Mouse (Mus musculus) 3T3-L1 (cell line): ENCODE results near the gene Mbd5.

Source experiments
- DNase-seq: peaks from one replicate; pipeline ENCODE4 v3.0.0-alpha.2; 2015; ENCODE audit warnings: low read depth, low spot score

Gene Mbd5

DNA sequence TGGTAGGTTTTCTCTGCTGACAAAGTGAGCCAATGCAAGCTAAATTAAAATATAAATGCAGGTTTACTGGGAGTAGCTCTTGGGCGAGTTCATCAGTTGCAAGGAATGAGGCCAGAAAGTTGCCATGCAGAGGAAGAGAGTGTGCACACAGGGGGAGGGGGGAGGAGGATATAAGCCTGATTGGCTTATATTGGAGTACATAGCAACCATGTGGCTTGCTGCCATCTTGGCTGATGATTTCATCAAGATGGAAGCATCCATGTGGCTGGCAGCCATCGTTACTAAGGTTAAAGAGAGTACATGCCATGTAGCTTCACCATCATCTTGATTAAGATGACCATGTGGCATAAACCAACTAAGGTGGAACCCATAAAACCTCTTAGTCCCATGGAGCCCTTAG, 395.0 kb downstream of the Mbd5 start:
- peak; percentile 74 for DNase-seq

DNA sequence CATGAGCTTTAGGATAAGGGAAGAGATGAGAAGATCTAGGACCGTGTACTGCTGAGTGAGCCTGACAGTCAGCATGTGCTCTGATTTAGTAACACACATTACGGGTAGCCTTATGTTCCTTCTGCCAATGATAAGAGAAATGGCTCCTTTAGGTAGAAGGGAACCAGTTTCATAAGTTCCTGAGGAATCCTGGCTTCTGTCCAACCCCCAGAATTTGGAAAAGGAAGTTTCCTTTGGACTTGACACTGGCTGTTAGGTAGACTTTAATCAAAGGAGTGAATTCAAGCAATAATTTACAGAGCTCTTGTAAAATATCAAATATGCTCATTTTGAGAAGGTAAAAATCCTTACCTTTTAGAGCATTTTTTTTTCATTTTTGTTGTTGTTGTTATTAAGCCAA, 396.5 kb downstream of the Mbd5 start:
- no peak for DNase-seq

DNA sequence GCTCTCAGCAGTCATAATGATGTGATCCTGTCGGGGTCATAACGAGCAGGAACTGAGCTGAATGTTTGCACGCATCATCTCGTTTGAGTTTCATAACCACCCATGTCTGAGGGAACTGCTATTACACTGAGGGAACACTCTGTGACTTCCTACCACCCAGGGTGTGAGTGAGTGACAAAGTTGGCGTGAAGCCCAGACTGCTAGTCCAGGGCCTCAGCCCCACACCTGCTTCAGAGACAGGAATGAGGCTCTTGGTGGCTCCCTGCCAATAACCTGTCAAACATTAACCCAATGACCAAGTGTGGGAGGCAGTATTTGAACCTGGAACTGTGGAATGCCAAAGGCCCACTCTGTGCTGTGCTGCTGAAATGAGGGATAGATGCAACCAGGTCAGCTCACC, 400.5 kb downstream of the Mbd5 start:
- peak; percentile 59 for DNase-seq

DNA sequence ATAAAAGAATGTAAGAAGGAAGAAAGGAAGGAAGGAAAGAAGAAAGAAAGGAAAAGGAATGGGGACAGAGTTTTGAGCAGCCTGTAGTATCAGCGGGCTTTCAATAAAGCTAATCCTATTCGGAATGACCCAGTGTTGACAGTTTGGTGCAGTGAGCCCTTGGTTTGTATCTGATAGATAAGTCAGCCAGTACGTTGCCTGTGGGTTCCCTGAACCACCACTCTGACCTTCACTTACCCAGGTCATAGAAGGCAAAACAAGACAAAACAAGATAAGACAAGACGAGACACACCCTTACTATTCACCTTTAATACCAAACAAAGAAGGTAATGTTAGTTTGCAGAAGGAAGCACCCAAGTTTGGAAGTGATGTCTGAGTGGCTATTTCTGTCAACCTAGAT, 401.5 kb downstream of the Mbd5 start:
- DNase-seq: no peak

DNA sequence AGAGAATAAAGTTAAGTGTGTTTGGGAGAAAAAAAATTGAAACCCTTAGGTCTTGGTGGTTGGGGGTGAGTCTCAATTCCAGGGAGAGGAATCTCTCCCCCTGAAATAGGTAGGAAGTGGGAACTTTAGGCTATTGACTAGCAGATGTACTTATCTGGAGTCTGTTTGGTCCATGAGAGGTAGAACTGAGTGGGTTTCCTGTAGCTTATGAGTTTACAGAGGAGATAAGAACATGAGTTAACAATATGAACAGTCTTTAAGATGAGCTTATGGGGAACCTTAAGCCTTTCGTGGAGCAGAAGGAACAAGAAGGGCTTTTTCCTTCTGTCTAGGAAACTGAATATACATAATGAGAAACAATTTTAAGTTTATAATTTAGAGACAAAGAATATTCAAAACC, 404.8 kb downstream of the Mbd5 start:
- no peak for DNase-seq

DNA sequence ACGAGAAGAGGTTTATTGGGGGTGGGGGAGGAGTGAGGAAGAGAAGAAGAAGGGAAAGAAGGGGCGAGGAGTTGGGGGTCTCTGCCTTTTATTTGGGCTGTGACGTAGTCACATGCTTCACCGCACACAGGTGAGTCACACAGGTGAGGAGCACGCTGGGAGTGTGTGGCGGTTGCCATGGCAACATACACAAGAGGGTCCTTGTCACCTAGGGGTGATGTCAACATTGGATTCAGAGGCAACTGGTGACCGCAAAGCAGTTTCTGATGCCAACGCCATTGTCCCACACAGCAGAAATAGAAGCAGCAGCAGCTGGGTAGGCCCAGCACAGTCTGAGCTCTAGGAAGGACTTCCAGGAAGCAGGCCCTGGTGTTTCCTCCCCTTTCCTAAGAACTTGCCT, 406.6 kb downstream of the Mbd5 start:
- DNase-seq: no peak

DNA sequence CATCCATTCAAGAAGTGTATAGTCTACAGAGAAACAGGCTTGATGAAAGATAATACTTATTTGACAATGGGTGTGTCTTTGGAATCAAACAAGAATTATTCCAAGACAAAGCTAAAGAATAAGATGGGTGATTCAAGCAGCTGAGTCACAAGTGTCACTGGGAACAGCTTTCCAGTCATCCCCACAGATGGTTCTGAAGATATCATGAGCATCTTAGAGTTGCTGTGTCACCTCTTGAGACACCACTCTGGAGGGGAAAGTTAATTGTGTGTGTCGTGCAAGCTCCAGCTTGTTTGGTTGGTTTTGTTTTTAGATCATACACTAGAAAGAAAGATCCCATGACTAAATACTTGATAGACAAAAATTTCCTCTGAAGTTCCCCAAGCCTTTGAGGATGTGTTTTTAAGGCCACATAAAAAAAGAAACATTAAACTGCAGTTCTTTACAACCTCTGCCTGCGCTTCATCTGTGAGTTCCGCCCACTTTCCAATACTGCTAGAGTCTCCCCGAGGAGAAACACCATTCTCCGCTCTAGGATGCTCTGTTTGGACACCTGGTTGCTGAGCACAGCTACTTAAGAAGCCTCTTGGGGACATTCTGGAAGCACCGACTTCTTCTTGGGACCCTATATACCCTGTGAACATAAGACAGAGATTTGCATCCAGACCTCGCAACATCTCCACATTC, 409.0 kb downstream of the Mbd5 start:
- DNase-seq: peak; percentile 10

DNA sequence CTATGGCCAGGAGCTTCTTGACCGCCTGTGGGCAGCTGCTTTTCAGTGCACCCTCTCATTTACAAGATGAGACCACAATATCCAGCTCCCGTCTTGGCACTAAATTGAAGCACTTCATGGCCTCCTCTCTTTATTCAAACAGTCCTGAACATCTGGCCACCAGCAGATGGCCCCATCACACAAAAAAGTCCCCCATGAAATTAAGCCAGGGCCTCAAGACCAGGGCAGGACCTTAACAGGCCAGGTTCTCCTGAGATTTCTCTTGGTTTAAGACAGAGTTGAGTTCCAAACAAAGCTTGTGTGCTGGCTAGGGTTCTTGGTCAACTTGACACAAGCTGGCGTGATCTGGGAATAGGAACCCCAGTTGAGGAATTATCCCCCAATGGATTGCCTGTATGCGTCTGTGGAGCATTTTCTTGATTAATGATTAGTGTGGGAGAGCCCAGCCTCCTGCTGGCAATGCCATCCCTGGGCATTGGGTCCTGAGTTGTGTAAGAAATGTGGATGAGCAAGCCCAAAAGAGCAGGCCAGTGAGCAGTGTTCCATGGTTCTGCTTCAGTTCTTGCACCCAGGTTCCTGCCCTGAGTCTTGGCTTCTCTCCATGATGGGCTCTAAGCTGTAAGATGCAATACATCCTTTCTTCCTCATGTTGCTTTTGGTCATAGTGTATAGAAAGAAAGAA, 409.7 kb downstream of the Mbd5 start:
- DNase-seq: peak; percentile 65

DNA sequence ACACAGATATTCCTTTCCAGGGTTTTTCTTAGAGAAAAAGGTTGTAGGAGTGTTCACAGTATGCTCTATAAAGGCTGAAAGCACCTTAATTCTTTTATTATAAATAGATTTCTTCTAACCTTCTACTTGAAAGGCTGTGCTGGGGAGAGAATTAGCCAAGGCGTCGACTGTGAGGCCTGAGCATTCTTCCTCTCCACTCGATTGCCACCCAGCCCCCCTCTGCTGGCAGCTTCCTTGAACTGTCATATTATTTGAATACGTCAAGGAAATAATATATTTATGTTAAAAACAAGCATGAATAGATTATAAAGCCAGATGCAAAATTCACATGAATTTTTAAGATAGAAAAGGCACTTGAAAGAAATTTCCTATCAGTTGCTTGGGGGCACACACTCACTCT, 410.4 kb downstream of the Mbd5 start:
- no peak for DNase-seq

DNA sequence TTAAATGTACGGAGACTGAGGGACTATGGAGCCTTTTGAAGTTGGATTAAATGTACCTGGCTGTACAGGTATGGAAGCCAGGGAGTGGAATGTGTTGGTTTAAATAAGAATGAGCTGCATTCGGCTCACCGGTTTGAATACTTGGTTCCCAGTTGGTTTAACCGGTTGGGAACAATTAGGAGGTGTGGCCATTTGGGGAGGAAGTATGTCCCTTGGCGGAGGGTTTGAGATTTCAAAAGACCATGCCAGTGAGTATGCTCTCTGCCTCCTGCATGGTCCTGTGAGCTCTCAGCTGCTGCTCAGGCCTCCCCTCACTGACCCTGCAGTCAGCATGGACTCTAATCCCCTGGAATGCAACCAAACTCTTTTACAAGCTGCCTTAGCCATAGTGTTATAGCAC, 415.2 kb downstream of the Mbd5 start:
- no peak for DNase-seq

DNA sequence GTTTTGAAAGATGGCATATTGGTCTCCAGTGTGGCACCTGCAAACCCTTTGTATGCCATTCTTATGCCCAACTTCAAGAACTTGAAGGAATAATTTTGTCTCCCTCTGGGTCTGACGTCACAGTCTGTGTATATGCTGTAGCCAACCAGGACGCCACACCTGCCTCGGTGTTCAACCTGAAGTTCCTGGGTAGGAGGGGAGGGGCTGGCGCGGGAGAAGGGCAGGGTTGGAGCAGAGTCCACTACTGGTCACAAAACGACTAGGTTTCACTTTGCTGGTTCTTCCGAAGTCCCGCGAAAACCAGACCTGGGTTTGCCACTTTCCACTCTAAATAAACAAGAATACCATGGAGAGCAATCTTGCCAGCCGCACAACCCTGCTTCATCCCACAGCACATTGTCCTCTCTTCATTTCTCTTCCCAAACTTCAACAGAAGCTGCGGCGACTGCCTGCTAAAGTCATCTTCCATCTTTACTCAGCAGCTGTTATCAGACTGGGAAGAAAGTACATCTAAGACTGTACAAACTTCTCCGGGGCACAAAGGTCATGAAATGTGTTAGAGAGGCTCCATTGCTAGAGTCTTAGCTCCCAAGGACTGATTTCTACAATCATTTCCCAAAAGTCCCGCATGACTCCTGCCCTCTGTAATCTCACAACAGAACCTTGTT, 417.7 kb downstream of the Mbd5 start:
- DNase-seq: no peak

DNA sequence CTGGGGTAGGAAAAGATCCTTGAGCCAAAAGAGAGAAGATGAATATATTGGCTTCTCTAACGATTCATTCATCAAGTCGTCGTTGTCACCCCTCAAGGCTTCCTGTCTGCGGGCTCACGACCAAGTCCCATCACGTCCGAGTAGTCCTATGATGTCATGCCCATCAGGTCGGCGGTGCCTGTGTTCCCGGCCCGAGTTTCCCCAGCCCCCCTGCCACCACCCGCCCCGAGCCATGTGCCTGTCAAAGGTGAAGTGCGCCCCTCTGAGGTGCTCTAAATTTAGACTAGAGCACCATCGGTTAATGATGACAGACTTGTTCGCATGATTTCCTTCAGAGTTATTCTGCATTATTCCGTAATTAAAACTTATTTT, 418.2 kb downstream of the Mbd5 start:
- DNase-seq: no peak

DNA sequence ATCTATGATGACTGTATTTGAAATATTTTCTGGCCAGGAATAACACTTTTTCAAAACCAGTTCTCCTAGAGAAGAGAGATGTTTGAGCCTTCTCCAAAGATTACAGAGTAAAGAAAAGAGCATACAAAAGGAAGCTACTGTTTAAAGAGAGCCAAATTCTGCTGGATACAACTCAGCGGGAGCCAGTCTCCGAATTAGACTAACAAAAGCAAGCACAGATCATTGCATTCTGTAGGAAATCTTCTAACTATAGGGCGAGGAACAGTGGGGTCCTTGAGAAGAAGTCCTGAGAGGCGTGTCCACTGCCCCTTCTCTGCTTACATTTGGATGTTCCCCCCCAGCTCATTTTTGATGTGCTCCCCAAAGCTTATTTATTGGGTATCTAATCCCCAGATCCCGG, 422.3 kb downstream of the Mbd5 start:
- no peak for DNase-seq

DNA sequence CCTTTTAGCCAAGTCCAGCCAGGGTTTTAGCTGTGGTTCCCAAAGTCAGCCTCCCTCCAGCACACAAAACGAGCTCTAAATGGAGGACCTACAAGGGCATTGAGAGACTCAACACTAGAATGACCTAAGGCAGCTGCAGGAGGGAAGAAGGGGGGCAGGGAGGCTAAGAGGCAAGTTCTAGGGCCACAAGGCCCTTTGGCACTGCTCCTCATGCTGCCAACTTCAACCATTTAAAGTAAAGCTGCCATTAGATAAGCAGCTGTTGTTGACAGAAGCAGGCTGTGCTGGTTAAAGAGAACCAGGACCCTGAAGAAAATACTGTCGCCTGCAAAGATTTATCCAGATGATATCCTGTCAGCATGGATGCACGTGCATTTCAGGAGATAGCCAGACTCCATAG, 423.3 kb downstream of the Mbd5 start:
- DNase-seq: no peak
